In the genomic region with DNA sequence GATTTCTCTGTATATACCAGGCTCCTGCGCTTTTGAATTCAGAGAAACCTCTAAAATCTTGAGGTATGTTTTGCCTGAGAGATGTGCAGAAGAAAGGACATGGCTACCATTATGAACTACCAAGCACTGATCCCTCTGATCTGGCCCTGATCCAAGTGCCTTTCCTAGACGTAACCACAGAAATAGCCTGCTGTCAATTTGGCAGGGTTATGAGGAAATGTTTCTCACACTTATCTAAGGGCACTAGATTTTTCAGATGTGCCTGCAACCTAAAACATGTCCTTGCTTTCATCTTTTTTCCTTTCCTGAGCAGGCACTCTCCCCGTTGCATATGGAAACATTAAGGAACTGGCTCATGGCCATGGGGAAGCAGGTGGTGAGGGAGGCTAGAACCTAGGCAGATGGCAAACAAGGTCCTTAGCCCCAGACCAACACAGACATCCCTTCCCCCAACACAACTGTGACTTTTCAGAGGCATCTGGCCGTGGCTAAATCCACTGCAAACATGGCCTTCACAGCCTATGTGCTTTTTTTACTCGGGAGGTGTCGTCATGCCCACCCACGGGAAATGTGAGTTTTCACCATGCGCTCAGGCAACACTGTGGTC, we compare ENCODE assay signal across 12 mouse cellular contexts. TPM values are rescaled to one million over a fixed set of nuclear protein-coding genes. Genes with fewer than 3 reads are reported as not detected.
DNase-seq lines count a peak whose midpoint lies in the region; ATAC-seq and TF ChIP-seq lines count a peak whose summit lies in the region.
"Had no signal": no experiment of that assay in that cellular context is flagged by ENCODE, and none has a peak within 500 bp of the region (broad histone marks: within the 10 kb centered on the region; RNA-seq: fewer than 3 reads in every experiment).

No protein-coding gene starts in this region.

- H3K36me3 ChIP-seq in heart, embryonic 12.5 days: peaks cover 67% of the 10 kb centered on the region
- H3K36me3 ChIP-seq in heart, adult 2 months (ENCODE audit: control insufficient read depth, insufficient read depth, low read length): no peaks in the 10 kb centered on the region
- peaks cover 16% of the 10 kb centered on the region for H3K36me3 ChIP-seq in neural tube, embryonic 14.5 days (ENCODE audit: control insufficient read depth, insufficient read depth, low read length)
- peaks cover 83% of the 10 kb centered on the region for H3K36me3 ChIP-seq in heart, embryonic 10.5 days

- WGBS in heart, embryonic 12.5 days: 77% methylated on average over 8 of the region's 8 CpGs
- WGBS in heart, adult 2 months: 73% methylated on average over 8 of the region's 8 CpGs
- WGBS in neural tube, embryonic 14.5 days: 68% methylated on average over 8 of the region's 8 CpGs
- WGBS in heart, embryonic 10.5 days: 83% methylated on average over 8 of the region's 8 CpGs

- H3K27ac ChIP-seq in heart, embryonic 12.5 days (ENCODE audit: poor library complexity, severe bottlenecking): no peak overlapping the region
- no peak overlapping the region for H3K27ac ChIP-seq in heart, adult 2 months
- no peak overlapping the region for H3K27ac ChIP-seq in neural tube, embryonic 14.5 days (ENCODE audit: low read depth, low read length)
- no peak overlapping the region for H3K27ac ChIP-seq in heart, embryonic 10.5 days
- H3K27ac ChIP-seq: kidney, embryonic 15.5 days had no signal

- ATAC-seq in heart, embryonic 12.5 days (ENCODE audit: insufficient number of reproducible peaks, low FRiP score): 0 out of 2 replicates have a peak, but pooled peaks have one; percentile 7
- ATAC-seq in neural tube, embryonic 14.5 days (ENCODE audit: low read depth): peak; percentile 65; the same call in 1 of the 2 replicates
- peak; percentile 4; the same call in 1 of the 2 replicates for ATAC-seq in megakaryocyte progenitor cell, adult 5-6 weeks (replicated peaks; ENCODE audit: poor library complexity)

- peaks cover 7% of the 10 kb centered on the region; the same call in 1 of the 2 replicates for H3K9me3 ChIP-seq in heart, embryonic 12.5 days (replicated peaks)
- no peaks in the 10 kb centered on the region for H3K9me3 ChIP-seq in neural tube, embryonic 14.5 days (ENCODE audit: control insufficient read depth, low read length)
- 0 out of 2 replicates have a peak, but pooled peaks cover 4% of the 10 kb centered on the region for H3K9me3 ChIP-seq in heart, embryonic 10.5 days
- H3K9me3 ChIP-seq: kidney, embryonic 15.5 days had no signal

- intact Hi-C loops in heart, adult 2 months (cut with DNase I): no loop called here

- H3K4me2 ChIP-seq in heart, embryonic 12.5 days: no peak overlapping the region
- H3K4me2 ChIP-seq in neural tube, embryonic 14.5 days (ENCODE audit: low read depth, low read length): no peak overlapping the region
- H3K4me2 ChIP-seq: kidney, embryonic 15.5 days; lung, embryonic 14.5 days had no signal

- no peaks in the 10 kb centered on the region for H3K79me2 ChIP-seq in heart, adult 2 months (replicated peaks; ENCODE audit: control insufficient read depth, insufficient read depth, low read length)

- no peak overlapping the region for H3K9ac ChIP-seq in heart, embryonic 12.5 days
- no peak overlapping the region for H3K9ac ChIP-seq in heart, adult 2 months (ENCODE audit: low read depth, low read length)
- H3K9ac ChIP-seq in neural tube, embryonic 14.5 days (replicated peaks; ENCODE audit: low read depth, low read length): no peak overlapping the region
- H3K9ac ChIP-seq: kidney, embryonic 15.5 days; lung, embryonic 14.5 days had no signal

- H3K4me1 ChIP-seq in heart, embryonic 12.5 days (replicated peaks): no peaks in the 10 kb centered on the region; the same call in 1 of the 2 replicates
- 0 out of 2 replicates have a peak, but pooled peaks cover 2% of the 10 kb centered on the region for H3K4me1 ChIP-seq in heart, adult 2 months (ENCODE audit: control insufficient read depth, insufficient read depth, low read length)
- no peaks in the 10 kb centered on the region for H3K4me1 ChIP-seq in neural tube, embryonic 14.5 days (ENCODE audit: control insufficient read depth, insufficient read depth, low read length)
- peaks cover 8% of the 10 kb centered on the region; the same call in 1 of the 2 replicates for H3K4me1 ChIP-seq in heart, embryonic 10.5 days
- H3K4me1 ChIP-seq: kidney, embryonic 15.5 days had no signal

- TF ChIP-seq EP300 in heart, adult 2 months (IDR thresholded peaks at IDR 0.05; ENCODE audit: insufficient read depth, low read depth, low read length): no peak

- no peak for TF ChIP-seq POLR2A in heart, adult 2 months (IDR thresholded peaks at IDR 0.05; ENCODE audit: insufficient read depth, low read depth, low read length)

- TF ChIP-seq CTCF in heart, adult 2 months (IDR thresholded peaks at IDR 0.05): no peak

- H3K4me3 ChIP-seq in heart, embryonic 12.5 days: no peak overlapping the region
- no peak overlapping the region for H3K4me3 ChIP-seq in heart, adult 2 months
- no peak overlapping the region for H3K4me3 ChIP-seq in neural tube, embryonic 14.5 days (ENCODE audit: low read depth, low read length)
- no peak overlapping the region for H3K4me3 ChIP-seq in heart, embryonic 10.5 days
- H3K4me3 ChIP-seq: kidney, embryonic 15.5 days had no signal

- DNase-seq in heart, adult 2 months: no peak
- no peak for DNase-seq in neural tube, embryonic 10.5 days (ENCODE audit: extremely low spot score, low spot score)
- DNase-seq in cerebellum, adult 8-10 months: peak; percentile 70
- no peak for DNase-seq in ovary, postnatal 14 days (ENCODE audit: low spot score)
- no peak for DNase-seq in heart, embryonic 10.5 days (ENCODE audit: low spot score)
- DNase-seq: lung, embryonic 14.5 days had no signal

- H3K27me3 ChIP-seq in heart, embryonic 12.5 days (replicated peaks): no peaks in the 10 kb centered on the region
- no peaks in the 10 kb centered on the region for H3K27me3 ChIP-seq in heart, adult 2 months (ENCODE audit: control insufficient read depth, insufficient read depth, low read length)
- H3K27me3 ChIP-seq in neural tube, embryonic 14.5 days (ENCODE audit: control insufficient read depth, insufficient read depth, low read length): no peaks in the 10 kb centered on the region
- no peaks in the 10 kb centered on the region for H3K27me3 ChIP-seq in heart, embryonic 10.5 days (ENCODE audit: insufficient read depth, poor library complexity, severe bottlenecking)
- H3K27me3 ChIP-seq: kidney, embryonic 15.5 days had no signal

RNA-seq across cellular contexts. Expression of gene Lpcat1, which starts 23.7 kb away (rescaled TPM):
- 24.1 and 25.1 TPM in 2 replicates for polyA plus RNA-seq in heart, embryonic 12.5 days (2016; fragmentation: Nextera tagmentation; extraction: Ambion mirVana)
- total RNA-seq in heart, adult 2 months (2021): 10 to 100 TPM in 1 of 2 experiments, 1 to 10 TPM in 1; 7.5 to 13.1 TPM
- polyA plus RNA-seq in heart, adult 2 months (2012; rRNA removed): 11.1 and 17.1 TPM in 2 replicates
- 74.9 and 80.1 TPM in 2 replicates for polyA plus RNA-seq in neural tube, embryonic 14.5 days (2014; fragmentation: Nextera tagmentation; extraction: Ambion mirVana)
- total RNA-seq in megakaryocyte progenitor cell, adult 5-6 weeks (2015): 12.7 and 13.5 TPM in 2 replicates
- 21.6 and 26.5 TPM in 2 replicates for total RNA-seq in megakaryocyte progenitor cell, adult 5-6 weeks (2017)
- 31.9 and 39.6 TPM in 2 replicates for polyA plus RNA-seq in heart, embryonic 10.5 days (2016; fragmentation: Nextera tagmentation; extraction: Ambion mirVana)

RNA-seq across cellular contexts. Expression of gene Slc6a3, which starts 45.9 kb away (rescaled TPM):
- polyA plus RNA-seq in heart, embryonic 12.5 days (2016; fragmentation: Nextera tagmentation; extraction: Ambion mirVana): 0.09 and 0.35 TPM in 2 replicates
- total RNA-seq in heart, adult 2 months (2021): not detected
- polyA plus RNA-seq in heart, adult 2 months (2012; rRNA removed): not detected in 2 replicates
- polyA plus RNA-seq in neural tube, embryonic 14.5 days (2014; fragmentation: Nextera tagmentation; extraction: Ambion mirVana): 0.12 TPM in 1 of 2 replicates, not detected in the other
- total RNA-seq in megakaryocyte progenitor cell, adult 5-6 weeks (2015): not detected in 2 replicates
- total RNA-seq in megakaryocyte progenitor cell, adult 5-6 weeks (2017): not detected in 2 replicates
- polyA plus RNA-seq in heart, embryonic 10.5 days (2016; fragmentation: Nextera tagmentation; extraction: Ambion mirVana): 0.07 and 0.11 TPM in 2 replicates
- total RNA-seq: common myeloid progenitor, adult 5-6 weeks had no signal
- polyA plus RNA-seq: CD4-positive, CD25-positive, alpha-beta regulatory T cell, adult 4 months had no signal

Comparison
In these comparisons a context has a peak if more than half of its experiments do, and no peak if none do; other contexts are left out.
1. ATAC-seq: peak in every context shown above with its lines; median percentile 65 in neural tube, embryonic 14.5 days; 7 in heart, embryonic 12.5 days; 4 in megakaryocyte progenitor cell, adult 5-6 weeks.